Mouse (Mus musculus): ENCODE data around the gene Gm20388.
A peak's percentile ranks its signal among the peaks of the same experiment; 100 is the strongest.

Gene Gm20388

DNA sequence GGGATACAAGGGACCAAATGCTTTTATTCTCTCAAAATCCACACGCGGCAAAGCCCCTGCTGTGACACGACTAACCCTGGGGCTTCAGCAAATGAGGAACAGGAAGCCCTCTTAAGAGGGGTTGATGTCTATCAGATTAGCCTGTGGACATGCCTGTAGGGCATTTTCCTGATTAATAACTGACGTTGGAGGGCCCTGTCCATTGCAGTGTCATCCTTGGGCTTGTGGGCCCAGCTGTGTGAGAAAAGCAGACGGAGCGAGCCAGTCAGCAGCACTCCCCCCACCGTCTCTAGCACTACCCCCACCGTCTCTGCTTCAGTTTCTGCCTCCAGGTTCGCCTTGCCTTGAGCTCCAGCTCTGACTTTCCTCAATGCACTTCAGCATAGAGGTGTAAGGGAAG, 2856.6 kb downstream of the Gm20388 start:
- DNase-seq: no peak

- DNase-seq: no peak
These were observed 2858.8 kb downstream of the Gm20388 start for GRCm38 (mm10) chr8:122769251-122770058.

DNA sequence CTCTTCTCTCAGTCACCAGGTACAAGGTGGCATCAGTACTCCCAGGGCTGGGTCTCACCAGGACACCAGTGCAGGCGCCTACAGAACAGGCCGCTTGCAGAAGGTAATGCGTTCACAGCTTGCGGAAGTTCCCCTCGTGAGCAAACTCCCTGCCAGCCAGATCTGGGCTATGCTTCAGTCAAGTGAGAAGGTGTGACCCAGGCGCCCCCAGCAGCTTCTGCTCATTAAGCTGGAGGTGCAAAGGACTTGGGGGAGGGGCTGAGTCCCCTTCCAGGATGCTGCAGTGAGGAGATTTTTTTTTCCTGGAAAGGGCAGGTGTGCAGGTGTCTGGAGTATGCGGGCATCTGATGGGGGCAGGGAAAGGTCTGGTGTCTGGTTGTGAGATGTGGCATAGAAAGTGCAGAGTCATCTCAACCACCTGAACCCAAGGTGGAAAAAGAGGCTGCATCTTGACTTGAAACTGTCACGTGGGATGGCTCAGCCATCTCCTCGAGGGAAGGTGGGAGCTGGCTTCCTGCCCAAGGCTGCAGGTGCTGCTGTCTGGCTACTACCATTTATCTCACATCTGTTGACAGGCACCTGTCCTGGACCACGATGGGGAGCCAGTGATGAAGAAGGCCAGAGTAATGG, 2861.9 kb downstream of the Gm20388 start:
- no peak for DNase-seq

- peak; percentile 75 for DNase-seq
These were observed 2864.9 kb downstream of the Gm20388 start, which contains the start of gene Acsf3 for GRCm38 (mm10) chr8:122775285-122776155. Gene Acsf3 (plus strand): TSS chr8:122775486.

- DNase-seq: no peak
These were observed 2867.1 kb downstream of the Gm20388 start for GRCm38 (mm10) chr8:122777701-122778100.

GRCm38 (mm10) chr8:122778703-122779239, 2868.1 kb downstream of the Gm20388 start:
- no peak for DNase-seq

GRCm38 (mm10) chr8:122779255-122779654, 2868.6 kb downstream of the Gm20388 start:
- DNase-seq: no peak

GRCm38 (mm10) chr8:122784756-122785155, 2874.1 kb downstream of the Gm20388 start:
- no peak for DNase-seq

DNA sequence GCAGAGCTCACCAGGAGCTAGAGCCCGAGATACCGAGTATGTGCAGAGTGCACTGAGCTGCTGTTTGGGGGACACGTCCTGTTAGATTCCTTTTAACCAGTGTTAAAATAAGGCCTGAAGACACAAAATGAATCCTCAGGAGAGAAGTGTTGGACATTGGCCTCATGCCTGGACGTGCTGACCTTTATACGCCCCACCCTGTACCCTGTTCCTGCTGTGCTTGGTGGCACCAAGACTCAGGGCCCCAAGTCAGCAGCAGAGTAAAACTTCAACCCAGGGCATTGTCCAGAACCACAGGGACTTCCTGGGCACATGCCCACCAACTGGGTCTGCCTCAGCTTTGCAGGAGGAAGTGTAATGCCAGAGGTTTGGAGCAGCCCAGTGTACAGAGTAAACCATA, 2879.2 kb downstream of the Gm20388 start:
- DNase-seq: no peak

- no peak for DNase-seq
These were observed 2882.9 kb downstream of the Gm20388 start for GRCm38 (mm10) chr8:122793375-122794174.

- no peak for DNase-seq
These were observed 2883.5 kb downstream of the Gm20388 start for GRCm38 (mm10) chr8:122794175-122794454.

DNA sequence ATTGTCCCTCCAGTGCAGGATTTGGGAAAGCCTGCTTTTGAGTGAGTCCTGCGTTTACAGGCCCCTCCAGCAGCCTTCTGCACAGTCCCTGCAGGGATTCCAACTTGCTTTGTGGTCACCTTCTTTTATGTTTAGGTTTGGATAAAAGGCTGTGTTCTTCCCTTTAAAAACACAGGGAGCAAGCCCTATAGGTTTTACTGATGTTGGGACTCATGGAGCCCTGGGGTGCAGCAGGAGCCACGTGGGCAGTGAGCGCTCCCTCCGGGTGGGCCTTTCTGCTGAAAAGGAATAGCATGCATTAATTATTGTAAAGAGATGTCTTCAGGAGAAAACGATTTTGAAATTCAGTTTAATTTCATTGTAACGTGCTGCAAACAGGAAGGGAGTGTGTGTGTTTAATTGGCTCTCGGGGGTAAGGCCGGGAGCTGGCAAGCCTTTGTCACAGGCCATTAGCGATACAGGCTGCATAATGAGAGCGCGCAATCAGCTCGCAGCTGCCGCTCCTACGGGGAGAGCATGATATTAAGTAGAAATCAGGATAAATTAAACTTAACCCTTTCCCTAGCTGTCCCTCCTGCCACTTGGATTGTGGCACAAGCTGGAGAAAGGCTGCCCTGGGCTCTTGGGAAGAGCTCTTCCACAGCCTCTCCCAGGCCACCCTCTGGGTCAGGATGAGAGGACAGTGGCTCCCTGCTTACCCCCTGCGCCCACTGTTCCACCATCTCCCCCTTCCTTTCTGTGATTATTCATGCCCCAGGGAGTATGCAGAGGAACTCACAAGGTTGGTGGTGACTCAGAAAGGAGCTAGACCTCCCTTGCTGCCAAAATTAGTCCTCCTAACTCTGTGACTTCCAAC, 2893.5 kb downstream of the Gm20388 start:
- DNase-seq: peak; percentile 67

- no peak for DNase-seq
These were observed 2894.7 kb downstream of the Gm20388 start for GRCm38 (mm10) chr8:122805349-122805748.

- no peak for DNase-seq
These were observed 2896.4 kb downstream of the Gm20388 start for GRCm38 (mm10) chr8:122806956-122807538.

- no peak for DNase-seq
These were observed 2897.3 kb downstream of the Gm20388 start for GRCm38 (mm10) chr8:122807907-122808306.

- no peak for DNase-seq
These were observed 2899.7 kb downstream of the Gm20388 start for GRCm38 (mm10) chr8:122810376-122810775.

GRCm38 (mm10) chr8:122811870-122812494, 2901.3 kb downstream of the Gm20388 start:
- no peak for DNase-seq

DNA sequence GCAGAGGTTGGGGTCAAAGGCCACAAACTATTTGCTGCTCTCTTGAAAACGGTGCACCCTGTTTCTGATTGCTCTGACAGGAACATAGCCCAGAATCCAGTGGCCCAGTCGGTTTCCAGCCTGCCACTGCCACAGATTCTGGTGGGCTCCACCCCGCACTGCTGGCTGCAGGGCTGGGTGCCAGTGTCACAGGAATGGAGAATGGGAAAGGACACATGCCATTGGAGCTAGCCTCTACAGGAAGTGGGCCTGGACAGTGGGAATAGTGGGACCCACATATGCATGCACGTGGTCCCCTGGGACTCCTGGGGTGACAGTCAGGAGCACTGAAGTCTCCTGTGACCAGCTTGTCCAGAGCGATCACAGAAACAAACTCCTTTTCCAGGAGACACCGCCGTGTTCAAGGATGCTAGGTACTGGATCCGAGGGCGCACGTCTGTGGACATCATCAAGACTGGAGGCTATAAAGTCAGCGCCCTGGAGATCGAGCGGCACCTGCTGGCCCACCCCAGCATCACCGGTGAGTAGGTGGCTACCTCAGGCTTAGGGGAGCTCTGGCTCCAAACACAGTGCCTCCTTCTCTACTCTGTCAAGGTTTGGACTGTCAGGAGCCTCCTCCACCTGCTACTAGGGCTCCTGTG, 2902.1 kb downstream of the Gm20388 start:
- DNase-seq: no peak

- no peak for DNase-seq
These were observed 2904.0 kb downstream of the Gm20388 start for GRCm38 (mm10) chr8:122814608-122815007.

DNA sequence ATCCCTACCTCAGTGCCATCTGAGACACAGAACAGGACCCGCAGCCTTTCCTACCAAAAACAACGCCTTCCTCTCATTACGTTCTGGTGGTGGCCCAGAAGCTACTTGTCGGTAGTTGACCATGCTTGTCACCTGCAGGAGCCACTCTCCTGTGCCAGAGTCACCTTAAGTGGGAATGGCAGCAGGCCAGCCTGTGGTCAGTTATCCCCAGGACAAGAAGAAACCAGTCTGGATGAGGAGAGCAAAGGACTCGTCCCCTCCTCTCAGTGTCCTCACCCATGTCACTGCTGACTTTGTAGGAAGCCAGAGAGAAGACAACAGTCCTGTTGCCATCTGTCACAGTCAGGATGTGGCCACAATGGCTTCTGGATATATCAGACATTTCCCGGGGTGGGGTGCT, 2906.3 kb downstream of the Gm20388 start:
- DNase-seq: no peak
